Mouse (Mus musculus) forebrain, embryonic 11.5 days (tissue): ENCODE data around the gene Zbtb17. TPM values are rescaled to one million over a fixed set of nuclear protein-coding genes. Genes with fewer than 3 reads are reported as not detected.

Experiments used
- ATAC-seq: fragments of 200-750 bp; cut with Nextera tagmentation; replicated peaks from 2 replicates; pipeline ENCODE4 v1.8.0; 2017; ENCODE audit warnings: moderate TSS enrichment; ENCODE audit not compliant: low FRiP score
- DNase-seq: peaks from one replicate; pipeline ENCODE4 v3.0.0-alpha.2; 2017; ENCODE audit warnings: low spot score
- H3K27ac ChIP-seq: fragments of 300-500 bp; sonication (generic); 2 replicates; pipeline ENCODE4 v1.5.1; 2014; ENCODE audit warnings: low read depth, low read length
- H3K27me3 ChIP-seq: fragments of 300-500 bp; sonication (generic); 2 replicates; pipeline ENCODE4 v1.6.1; 2014; ENCODE audit warnings: mild to moderate bottlenecking, low read length, mixed read lengths; ENCODE audit not compliant: control insufficient read depth, insufficient read depth
- H3K36me3 ChIP-seq: fragments of 300-500 bp; sonication (generic); 2 replicates; pipeline ENCODE4 v1.6.1; 2014; ENCODE audit warnings: mild to moderate bottlenecking, low read length, moderate library complexity, mixed read lengths; ENCODE audit not compliant: control insufficient read depth, insufficient read depth
- H3K4me1 ChIP-seq: fragments of 300-500 bp; sonication (generic); replicated peaks from 2 replicates; pipeline ENCODE4 v1.6.1; 2014; ENCODE audit warnings: low read length, mixed read lengths; ENCODE audit not compliant: control insufficient read depth, insufficient read depth
- H3K4me2 ChIP-seq: fragments of 300-500 bp; sonication (generic); 2 replicates; pipeline ENCODE4 v1.6.1; 2014; ENCODE audit warnings: low read depth, mild to moderate bottlenecking, low read length, moderate library complexity, mixed read lengths; ENCODE audit not compliant: severe bottlenecking
- H3K4me3 ChIP-seq: fragments of 300-500 bp; sonication (generic); 2 replicates; pipeline ENCODE4 v1.5.1; 2014; ENCODE audit warnings: low read depth, low read length
- H3K9ac ChIP-seq: fragments of 300-500 bp; sonication (generic); 2 replicates; pipeline ENCODE4 v1.6.1; 2014; ENCODE audit warnings: low read length
- H3K9me3 ChIP-seq: fragments of 300-500 bp; sonication (generic); 2 replicates; pipeline ENCODE4 v1.6.1; 2016; ENCODE audit warnings: low read length, mixed read lengths; ENCODE audit not compliant: control insufficient read depth
- WGBS: fragments of 180-500 bp; shearing (Covaris S2); extraction: QIAGEN DNeasy Blood & Tissue Kit; methylation state at CpG from one replicate; pipeline ENCODE4 v1.1.7; 2014; 5-methylcytosine and 5-hydroxymethylcytosine counted together
- polyA plus RNA-seq: library from polyadenylated mRNA; unstranded; fragments of >200 nt; fragmentation: Nextera tagmentation; extraction: Ambion mirVana; gene quantifications from 2 replicates; pipeline ENCODE4 v1.2.1, GENCODE M21; 2014

The Zbtb17 gene
- polyA plus RNA-seq, 1 experiment from 2014 or later: 50.8 TPM

DNA sequence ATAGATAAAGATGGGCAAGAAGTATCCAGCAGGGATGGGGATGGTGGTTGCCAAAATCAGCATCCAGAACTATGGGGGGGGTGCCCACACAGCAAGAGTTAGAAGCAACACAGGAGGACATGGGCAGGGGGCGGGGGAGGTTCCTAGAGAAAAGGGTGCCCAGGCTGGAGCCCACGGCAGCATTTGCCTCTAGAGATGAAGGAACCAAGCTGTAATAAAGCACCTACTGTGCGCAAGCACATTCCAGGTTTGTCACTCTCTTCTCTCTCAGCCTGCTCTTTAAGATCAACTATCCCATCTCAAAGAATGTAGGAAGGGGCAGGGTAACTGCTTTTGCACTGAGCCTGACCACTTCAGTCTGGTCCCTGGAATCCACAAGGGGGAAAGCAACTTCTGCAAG is 35.9 kb upstream of the Zbtb17 start:
- no peaks in the 10 kb centered on the region for H3K9me3 ChIP-seq
- ATAC-seq (no peak), DNase-seq (no peak)
- no peak overlapping the region for H3K9ac ChIP-seq
- no peaks in the 10 kb centered on the region; the same call in 1 of the 2 replicates for H3K27me3 ChIP-seq
- H3K4me1 ChIP-seq: 0 out of 2 replicates have a peak, but pooled peaks cover 2% of the 10 kb centered on the region
- no peaks in the 10 kb centered on the region for H3K36me3 ChIP-seq
- no peak overlapping the region for H3K4me2 ChIP-seq
- 93% methylated on average over 3 of the region's 3 CpGs for WGBS
- no peak overlapping the region for H3K4me3 ChIP-seq
- H3K27ac ChIP-seq: no peak overlapping the region

DNA sequence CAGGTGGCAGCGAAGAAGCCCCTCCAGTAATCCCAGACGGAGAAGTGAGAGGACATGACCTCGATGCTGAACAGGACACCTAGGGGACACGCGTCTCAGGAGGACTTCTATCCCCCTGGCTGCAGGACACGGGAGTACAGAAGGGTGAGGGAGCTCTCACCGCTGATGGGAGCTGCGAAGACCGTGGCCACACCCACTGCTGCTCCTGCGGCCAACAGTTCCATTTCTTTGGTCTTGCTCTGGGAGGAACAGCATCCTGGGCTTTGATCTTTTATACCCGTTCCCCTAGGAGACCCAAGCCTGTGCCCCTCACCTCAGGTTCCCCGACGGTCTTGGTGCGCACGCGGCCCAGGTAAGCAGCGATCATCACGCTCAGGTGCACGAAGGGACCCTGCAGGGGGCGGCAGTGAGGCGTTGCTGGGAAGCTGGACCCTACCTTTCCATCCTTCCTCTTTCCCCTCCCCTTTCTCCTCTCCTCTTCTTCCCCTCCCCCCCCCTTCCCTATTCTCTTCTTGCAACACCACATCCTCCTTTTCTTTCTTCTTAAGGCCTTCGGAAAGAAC is 32.9 kb upstream of the Zbtb17 start:
- Histone ChIP-seq H3K27me3 (no peaks in the 10 kb centered on the region), H3K36me3 (no peaks in the 10 kb centered on the region), H3K4me2 (no peak overlapping the region), H3K9me3 (no peaks in the 10 kb centered on the region), H3K4me1 (no peaks in the 10 kb centered on the region), H3K4me3 (no peak overlapping the region), H3K27ac (no peak overlapping the region), H3K9ac (no peak overlapping the region)
- ATAC-seq: no peak
- WGBS: 19% methylated on average over 22 of the region's 22 CpGs
- no peak for DNase-seq

DNA sequence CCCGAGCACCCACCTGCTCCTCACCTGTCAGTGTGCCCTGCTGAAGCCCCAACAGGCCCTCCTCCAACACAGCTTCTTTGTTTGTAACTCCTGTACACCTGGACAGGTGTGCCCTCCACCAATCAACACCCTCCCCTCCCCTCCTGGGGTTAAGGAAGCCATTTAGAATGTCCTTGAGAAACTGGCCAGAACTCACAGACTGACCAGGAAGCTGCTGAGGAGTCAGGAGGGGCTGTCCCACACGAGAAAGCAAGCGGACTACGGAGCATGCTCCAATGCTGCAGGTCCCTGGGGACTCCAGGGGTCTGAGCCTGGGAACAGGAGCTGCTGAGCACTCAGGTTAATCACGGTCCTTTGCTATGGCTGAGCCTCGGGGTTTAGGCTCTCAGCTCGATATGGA is 28.5 kb upstream of the Zbtb17 start, which contains the start of gene Clcnkb:
Clcnkb (minus strand) TSS at position 91 of the 400 bp plus-strand sequence.
- ATAC-seq (no peak), DNase-seq (no peak)
- Histone ChIP-seq H3K9me3 (no peaks in the 10 kb centered on the region), H3K4me3 (no peak within 1 kb of the TSS), H3K4me1 (no peaks in the 10 kb centered on the region), H3K27me3 (no peaks in the 10 kb centered on the region), H3K36me3 (no peaks in the 10 kb centered on the region), H3K27ac (no peak within 1 kb of the TSS), H3K9ac (no peak within 1 kb of the TSS), H3K4me2 (no peak within 1 kb of the TSS)
- 69% methylated on average over 7 of the region's 7 CpGs for WGBS

DNA sequence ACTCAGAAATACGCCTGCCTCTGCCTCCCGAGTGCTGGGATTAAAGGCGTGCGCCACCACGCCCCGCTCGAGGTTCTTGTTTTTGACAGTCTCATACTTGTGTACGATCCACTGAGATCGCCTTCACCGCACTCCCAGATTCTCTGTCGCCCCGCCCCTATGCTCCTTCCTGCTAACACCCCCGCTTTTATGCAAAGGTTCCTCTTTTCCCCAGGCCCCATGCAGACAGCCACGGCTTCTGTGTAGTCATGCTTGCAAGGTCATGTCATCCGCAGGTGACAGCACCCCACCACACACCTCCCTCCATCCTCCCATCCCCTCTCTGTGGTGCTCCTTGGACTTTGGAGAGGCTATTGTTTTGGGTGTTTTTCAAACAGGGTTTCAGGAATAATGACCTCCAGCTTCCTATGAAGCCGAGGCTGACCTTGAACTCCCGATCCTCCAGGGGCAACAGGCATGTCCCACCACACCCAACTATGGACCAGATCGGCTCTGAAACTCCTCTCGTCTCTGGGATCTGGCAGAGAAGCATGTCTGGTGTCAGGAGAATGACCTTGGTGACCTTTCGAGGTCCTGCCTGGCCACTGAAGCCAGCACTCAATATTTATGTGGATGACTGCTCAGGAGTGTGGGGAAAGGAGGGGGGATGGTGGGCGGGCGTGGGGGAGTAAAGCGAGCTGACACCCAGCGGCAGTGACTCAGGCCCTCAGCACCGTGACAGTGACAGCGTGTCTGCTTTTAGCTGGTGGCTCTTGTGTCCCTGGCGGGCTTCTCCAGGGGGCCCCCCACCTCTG is 24.9 kb upstream of the Zbtb17 start:
- H3K27me3 ChIP-seq: no peaks in the 10 kb centered on the region
- no peaks in the 10 kb centered on the region for H3K36me3 ChIP-seq
- H3K9me3 ChIP-seq: no peaks in the 10 kb centered on the region
- ATAC-seq: no peak
- H3K27ac ChIP-seq: no peak overlapping the region
- DNase-seq: no peak
- H3K4me1 ChIP-seq: no peaks in the 10 kb centered on the region
- H3K4me3 ChIP-seq: no peak overlapping the region
- 75% methylated on average over 27 of the region's 27 CpGs for WGBS
- no peak overlapping the region for H3K9ac ChIP-seq
- no peak overlapping the region for H3K4me2 ChIP-seq

DNA sequence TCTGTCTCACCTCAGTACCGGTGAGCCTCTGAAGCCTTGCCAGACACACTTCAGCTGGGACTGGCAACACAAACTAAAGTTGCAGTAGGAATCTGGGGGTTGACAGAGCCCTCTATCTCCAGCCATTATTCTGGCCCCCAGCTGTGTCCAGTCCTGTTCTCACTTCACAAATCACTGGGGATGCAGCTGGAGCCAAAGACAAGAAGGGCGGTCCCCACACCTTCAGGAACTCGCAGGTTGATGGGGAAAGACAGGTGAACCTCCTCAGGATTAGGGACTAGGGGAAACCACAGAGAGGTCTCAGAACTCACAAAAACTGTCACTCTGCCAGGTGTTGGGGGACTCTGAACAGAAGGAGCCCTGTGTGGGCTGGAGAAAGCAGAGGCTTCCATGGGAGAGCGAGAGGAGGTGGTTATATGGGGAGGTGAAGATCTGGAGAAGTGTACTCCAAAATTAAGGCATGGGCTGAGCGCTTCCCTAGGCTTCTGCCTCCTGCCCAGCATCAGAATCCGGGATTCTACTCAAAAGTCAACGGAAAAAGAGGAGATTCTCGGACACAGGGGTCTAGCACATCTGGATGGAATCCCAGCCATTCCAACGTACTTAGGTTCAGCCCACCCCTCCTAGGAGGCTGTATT is 24.1 kb upstream of the Zbtb17 start, which contains the start of gene Hspb7:
Hspb7 (plus strand) TSS at position 588 of the 638 bp plus-strand sequence.
- Histone ChIP-seq H3K9me3 (no peaks in the 10 kb centered on the region), H3K9ac (no peak within 1 kb of the TSS; the same call in 1 of the 2 replicates), H3K4me2 (no peak within 1 kb of the TSS), H3K4me3 (no peak within 1 kb of the TSS), H3K27me3 (peaks cover 2% of the 10 kb centered on the region; the same call in 1 of the 2 replicates), H3K27ac (no peak within 1 kb of the TSS), H3K36me3 (no peaks in the 10 kb centered on the region), H3K4me1 (0 out of 2 replicates have a peak, but pooled peaks cover under 1% of the 10 kb centered on the region)
- WGBS: 65% methylated on average over 9 of the region's 9 CpGs
- ATAC-seq (no peak), DNase-seq (no peak)

DNA sequence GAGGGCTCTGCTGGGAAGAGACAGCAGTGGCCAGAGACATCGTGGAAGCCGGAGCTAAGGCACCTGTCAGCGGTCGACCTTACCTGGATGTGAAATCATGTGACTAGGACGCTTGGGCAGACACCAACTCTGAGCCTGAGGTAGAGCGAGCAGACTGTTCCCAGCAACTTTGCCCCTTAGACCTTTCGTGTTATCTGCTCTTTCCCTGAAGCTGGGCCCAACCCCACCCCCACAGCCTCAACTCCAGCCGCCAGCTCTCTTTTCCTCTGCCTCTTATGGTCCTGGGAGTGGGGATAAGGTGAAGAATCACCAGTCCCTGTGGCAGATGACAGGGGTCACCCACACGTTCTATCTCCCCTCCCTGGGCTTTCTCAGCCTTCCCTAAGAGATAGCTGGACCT is 23.6 kb upstream of the Zbtb17 start:
- Histone ChIP-seq H3K9me3 (no peaks in the 10 kb centered on the region), H3K4me1 (peaks cover 5% of the 10 kb centered on the region; the same call in 1 of the 2 replicates), H3K9ac (no peak overlapping the region), H3K36me3 (no peaks in the 10 kb centered on the region), H3K27me3 (peaks cover 2% of the 10 kb centered on the region; the same call in 1 of the 2 replicates), H3K27ac (no peak overlapping the region), H3K4me2 (no peak overlapping the region), H3K4me3 (no peak overlapping the region)
- ATAC-seq: no peak
- no peak for DNase-seq
- 61% methylated on average over 9 of the region's 9 CpGs for WGBS

DNA sequence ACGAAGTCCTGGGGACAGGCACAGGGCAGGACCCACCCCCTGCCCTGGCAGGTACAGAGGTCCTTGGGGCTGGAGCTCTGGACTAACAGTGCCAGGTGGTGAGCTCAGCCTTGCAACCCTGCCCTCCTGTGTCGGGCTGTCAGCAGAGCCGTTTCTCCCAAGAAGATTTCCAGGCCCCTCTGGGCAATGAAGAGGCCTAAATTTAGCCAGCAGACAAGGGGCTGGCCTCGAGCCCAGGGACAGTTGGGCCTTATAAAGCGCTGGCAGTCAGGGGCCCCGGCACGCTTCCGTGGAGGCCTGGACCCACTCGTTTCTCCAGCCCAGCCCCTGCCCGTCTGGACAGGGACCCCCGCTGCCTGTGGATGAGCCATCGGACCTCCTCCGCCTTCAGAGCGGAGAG is 23.0 kb upstream of the Zbtb17 start:
- DNase-seq: no peak
- no peaks in the 10 kb centered on the region for H3K36me3 ChIP-seq
- H3K4me1 ChIP-seq: peaks cover 6% of the 10 kb centered on the region; the same call in 1 of the 2 replicates
- 70% methylated on average over 14 of the region's 14 CpGs for WGBS
- no peak overlapping the region for H3K4me3 ChIP-seq
- no peak overlapping the region for H3K27ac ChIP-seq
- peaks cover 2% of the 10 kb centered on the region; the same call in 1 of the 2 replicates for H3K27me3 ChIP-seq
- no peaks in the 10 kb centered on the region for H3K9me3 ChIP-seq
- H3K4me2 ChIP-seq: no peak overlapping the region
- no peak overlapping the region; the same call in 1 of the 2 replicates for H3K9ac ChIP-seq
- ATAC-seq: no peak

DNA sequence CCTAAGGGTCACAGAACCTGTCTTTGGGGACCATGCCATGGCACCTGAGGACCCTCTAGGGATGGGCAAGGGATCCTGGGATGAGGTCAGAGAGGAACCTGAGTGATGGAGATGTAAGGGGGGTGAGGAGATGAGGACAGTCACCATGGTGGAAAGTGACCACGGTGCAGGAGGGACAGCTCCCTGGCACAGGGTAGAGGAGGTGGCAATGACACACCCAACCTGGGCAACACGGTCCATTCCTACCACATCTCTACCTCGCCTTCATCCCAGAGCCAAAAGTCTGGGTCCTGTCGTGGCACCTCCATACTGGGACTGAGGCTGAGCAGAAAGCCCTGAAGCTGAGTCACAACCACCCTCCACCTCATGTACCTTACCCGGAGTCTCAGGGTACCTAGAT is 21.6 kb upstream of the Zbtb17 start:
- H3K4me3 ChIP-seq: no peak overlapping the region
- WGBS: 85% methylated on average over 5 of the region's 5 CpGs
- ATAC-seq (no peak), DNase-seq (no peak)
- H3K9ac ChIP-seq: no peak overlapping the region
- no peak overlapping the region for H3K27ac ChIP-seq
- H3K4me2 ChIP-seq: no peak overlapping the region
- H3K27me3 ChIP-seq: peaks cover 2% of the 10 kb centered on the region; the same call in 1 of the 2 replicates
- H3K4me1 ChIP-seq: peaks cover 6% of the 10 kb centered on the region; the same call in 1 of the 2 replicates
- no peaks in the 10 kb centered on the region for H3K9me3 ChIP-seq
- no peaks in the 10 kb centered on the region for H3K36me3 ChIP-seq
